Mouse (Mus musculus) liver, postnatal 0 days (tissue): Measurements from ENCODE around the gene Rarres1.

Experiments used
- CTCF ChIP-seq: sonication (generic); IDR thresholded peaks from 2 replicates; pipeline ENCODE4 v1.5.1; 2016; ENCODE audit warnings: antibody characterized with exemption, low read depth
- EP300 ChIP-seq: IDR thresholded peaks from 2 replicates; pipeline ENCODE4 v1.6.1; 2016; ENCODE audit warnings: antibody characterized with exemption, low read depth, mild to moderate bottlenecking

GRCm38 (mm10) chr3:67462578-67462977 is 52.7 kb downstream of the Rarres1 start:
- no peak for TF ChIP-seq CTCF
- no peak for TF ChIP-seq EP300
